Mouse (Mus musculus) cerebellum, postnatal 25 days (tissue): Measurements from ENCODE around the gene Rcc2.

ENCODE experiments used
- DNase-seq, 2 experiments: peaks; one replicate each; pipeline ENCODE4 v3.0.0; 2021; ENCODE audit warnings: mixed read lengths in 2 of 2

The Rcc2 gene

GRCm38 (mm10) chr4:140711360-140711759 is 11.0 kb downstream of the Rcc2 start:
- no peak for DNase-seq

- peak; percentile 98 for DNase-seq
Observed at GRCm38 (mm10) chr4:140713480-140714365, 13.4 kb downstream of the Rcc2 start.

GRCm38 (mm10) chr4:140714586-140714985 is 14.2 kb downstream of the Rcc2 start:
- DNase-seq = no peak

GRCm38 (mm10) chr4:140716994-140717393 is 16.7 kb downstream of the Rcc2 start:
- no peak for DNase-seq

GRCm38 (mm10) chr4:140718436-140718835 is 18.1 kb downstream of the Rcc2 start:
- no peak for DNase-seq

- DNase-seq = no peak
Observed at GRCm38 (mm10) chr4:140720091-140720490, 19.8 kb downstream of the Rcc2 start.

GRCm38 (mm10) chr4:140721968-140722490 is 21.7 kb downstream of the Rcc2 start:
- no peak for DNase-seq

GRCm38 (mm10) chr4:140722710-140723109 is 22.4 kb downstream of the Rcc2 start:
- no peak for DNase-seq

- no peak for DNase-seq
Observed at GRCm38 (mm10) chr4:140723192-140723591, 22.9 kb downstream of the Rcc2 start.

- DNase-seq = peak in 1 of 2 experiments; percentile 57
Observed at GRCm38 (mm10) chr4:140723801-140724200, 23.5 kb downstream of the Rcc2 start.

- no peak for DNase-seq
Observed at GRCm38 (mm10) chr4:140724739-140725138, 24.4 kb downstream of the Rcc2 start.

GRCm38 (mm10) chr4:140726907-140727306 is 26.6 kb downstream of the Rcc2 start:
- DNase-seq = no peak

GRCm38 (mm10) chr4:140731654-140732053 is 31.3 kb downstream of the Rcc2 start:
- no peak for DNase-seq

- no peak for DNase-seq
Observed at GRCm38 (mm10) chr4:140732871-140733270, 32.5 kb downstream of the Rcc2 start.

- DNase-seq = no peak
Observed at GRCm38 (mm10) chr4:140740655-140741054, 40.3 kb downstream of the Rcc2 start.

- DNase-seq = no peak
Observed at GRCm38 (mm10) chr4:140741401-140741800, 41.1 kb downstream of the Rcc2 start.

GRCm38 (mm10) chr4:140742543-140742942 is 42.2 kb downstream of the Rcc2 start, which contains the start of gene Padi6:
Padi6 (minus strand) TSS chr4:140742643.
- no peak for DNase-seq

- no peak for DNase-seq
Observed at GRCm38 (mm10) chr4:140743086-140743485, 42.7 kb downstream of the Rcc2 start.

GRCm38 (mm10) chr4:140744654-140745053 is 44.3 kb downstream of the Rcc2 start:
- peak; percentile 54 to 78 for DNase-seq

- no peak for DNase-seq
Observed at GRCm38 (mm10) chr4:140747978-140748377, 47.6 kb downstream of the Rcc2 start.

GRCm38 (mm10) chr4:140750328-140750727 is 50.0 kb downstream of the Rcc2 start:
- peak; percentile 18 to 39 for DNase-seq

GRCm38 (mm10) chr4:140753366-140753765 is 53.0 kb downstream of the Rcc2 start:
- no peak for DNase-seq

GRCm38 (mm10) chr4:140755811-140756210 is 55.5 kb downstream of the Rcc2 start:
- DNase-seq = no peak

GRCm38 (mm10) chr4:140761601-140762000 is 61.3 kb downstream of the Rcc2 start:
- DNase-seq = no peak
